Mouse (Mus musculus): ENCODE results near the gene Eaf2.

- TF ChIP-seq CTCF (IDR thresholded peaks at IDR 0.05; ENCODE audit: borderline replicate concordance, control insufficient read depth, extremely low read depth, insufficient read depth, low read length, poor library complexity) (no peak), POLR2A (IDR thresholded peaks at IDR 0.05; ENCODE audit: control insufficient read depth, extremely low read depth, insufficient read depth, low read length, poor library complexity) (no peak)
Observed at GRCm38 (mm10) chr16:36784594-36785313, 90.0 kb downstream of the Eaf2 start, which contains the start of gene Slc15a2.

Measured in thymus, adult 2 months (tissue).